ENCODE assay signal across 9 mouse cellular contexts in genomic region chr8:121532381-121532780, GRCm38 (mm10). TPM values are rescaled to one million over a fixed set of nuclear protein-coding genes. Genes with fewer than 3 reads are reported as not detected.
A peak's percentile ranks its signal among the peaks of the same experiment; 100 is the strongest.
DNase-seq lines count a peak whose midpoint lies in the region; ATAC-seq and TF ChIP-seq lines count a peak whose summit lies in the region.
"Had no signal": no experiment of that assay in that cellular context is flagged by ENCODE, and none has a peak within 500 bp of the region (broad histone marks: within the 10 kb centered on the region; RNA-seq: fewer than 3 reads in every experiment).

No protein-coding gene starts in this region.

- no peak for TF ChIP-seq POLR2A in MEL (IDR thresholded peaks at IDR 0.05; ENCODE audit: control insufficient read depth in 1 of 2, insufficient read depth in 1 of 2, low read depth in 1 of 2, low read length in 2 of 2, poor library complexity in 1 of 2)

- no peak overlapping the region for H3K9ac ChIP-seq in hindbrain, embryonic 12.5 days
- H3K9ac ChIP-seq in MEL (ENCODE audit: control insufficient read depth, low read depth, low read length, poor library complexity, severe bottlenecking): no peak overlapping the region

- WGBS in hindbrain, embryonic 10.5 days: 55% methylated on average over 5 of the region's 5 CpGs
- 57% methylated on average over 5 of the region's 5 CpGs for WGBS in hindbrain, embryonic 12.5 days

- no peaks in the 10 kb centered on the region for H3K4me1 ChIP-seq in hindbrain, embryonic 10.5 days (replicated peaks)
- no peaks in the 10 kb centered on the region for H3K4me1 ChIP-seq in hindbrain, embryonic 12.5 days
- H3K4me1 ChIP-seq in MEL (ENCODE audit: control insufficient read depth in 1 of 2, insufficient read depth in 2 of 2, low read length in 2 of 2): no peaks in the 10 kb centered on the region

- peak; percentile 50 for DNase-seq in hindbrain, embryonic 10.5 days (ENCODE audit: low spot score)
- peak; percentile 27 for DNase-seq in 3T3-L1 (ENCODE audit: low read depth, low spot score)
- no peak for DNase-seq in MEL (ENCODE audit: low read depth, low spot score)
- peak; percentile 52 for DNase-seq in kidney, postnatal 14 days
- peak; percentile 44 for DNase-seq in thymus, postnatal 14 days
- DNase-seq in urinary bladder, postnatal 36 days (ENCODE audit: low spot score in 2 of 2): no peak
- no peak for DNase-seq in frontal cortex, postnatal 25 days (ENCODE audit: low spot score in 2 of 2)

- no peak for TF ChIP-seq EP300 in MEL (IDR thresholded peaks at IDR 0.05; ENCODE audit: low read depth in 1 of 2, low read length in 2 of 2)

- peak; percentile 13 to 45 (median 35); a peak in 5 of 6 replicates for TF ChIP-seq CTCF in MEL (IDR thresholded peaks at IDR 0.05 in 2 of 3, conservative IDR thresholded peaks at IDR 0.05 in 1 of 3; ENCODE audit: control insufficient read depth in 1 of 3, insufficient read depth in 1 of 3, low read depth in 2 of 3, low read length in 3 of 3, poor library complexity in 1 of 3, severe bottlenecking in 1 of 3)

- no peak overlapping the region for H3K4me3 ChIP-seq in hindbrain, embryonic 10.5 days
- no peak overlapping the region for H3K4me3 ChIP-seq in hindbrain, embryonic 12.5 days
- H3K4me3 ChIP-seq in MEL (ENCODE audit: control insufficient read depth in 1 of 2, insufficient read depth in 1 of 2, low read depth in 2 of 2, low read length in 2 of 2): no peak overlapping the region

- no peak overlapping the region for H3K4me2 ChIP-seq in hindbrain, embryonic 12.5 days (replicated peaks)

- H3K36me3 ChIP-seq in hindbrain, embryonic 10.5 days: no peaks in the 10 kb centered on the region
- no peaks in the 10 kb centered on the region for H3K36me3 ChIP-seq in hindbrain, embryonic 12.5 days
- H3K36me3 ChIP-seq in MEL (ENCODE audit: control insufficient read depth in 1 of 2, insufficient read depth in 2 of 2, low read length in 2 of 2): no peaks in the 10 kb centered on the region

- H3K27ac ChIP-seq in hindbrain, embryonic 10.5 days: no peak overlapping the region
- H3K27ac ChIP-seq in hindbrain, embryonic 12.5 days: no peak overlapping the region
- H3K27ac ChIP-seq in MEL (ENCODE audit: control insufficient read depth, low read depth, low read length): no peak overlapping the region

- peak; percentile 6 for TF ChIP-seq RAD21 in MEL (IDR thresholded peaks at IDR 0.05; ENCODE audit: low read depth, low read length)

- no peaks in the 10 kb centered on the region for H3K9me3 ChIP-seq in hindbrain, embryonic 10.5 days
- no peaks in the 10 kb centered on the region for H3K9me3 ChIP-seq in hindbrain, embryonic 12.5 days (replicated peaks)
- no peaks in the 10 kb centered on the region for H3K9me3 ChIP-seq in MEL (replicated peaks; ENCODE audit: insufficient read depth, low read length)

- ATAC-seq in hindbrain, embryonic 12.5 days (ENCODE audit: low FRiP score): no peak

- no peaks in the 10 kb centered on the region for H3K79me2 ChIP-seq in MEL (ENCODE audit: control insufficient read depth, insufficient read depth, low read length, poor library complexity)

- peaks cover 4% of the 10 kb centered on the region; the same call in 1 of the 2 replicates for H3K27me3 ChIP-seq in hindbrain, embryonic 10.5 days (ENCODE audit: insufficient read depth, poor library complexity, severe bottlenecking)
- H3K27me3 ChIP-seq in hindbrain, embryonic 12.5 days: no peaks in the 10 kb centered on the region; the same call in 1 of the 2 replicates
- no peaks in the 10 kb centered on the region for H3K27me3 ChIP-seq in MEL (ENCODE audit: control insufficient read depth in 1 of 2, insufficient read depth in 2 of 2, low read length in 2 of 2)

TF ChIP-seq in MEL, 35 proteins besides CTCF, POLR2A, EP300 and RAD21:
- no peak for TF ChIP-seq HCFC1 (IDR thresholded peaks at IDR 0.05; ENCODE audit: low read depth, low read length)
- TF ChIP-seq GABPA (IDR thresholded peaks at IDR 0.05; ENCODE audit: low read depth, low read length): no peak
- TF ChIP-seq SMC3 (IDR thresholded peaks at IDR 0.05; ENCODE audit: low read depth, low read length): no peak
- no peak for TF ChIP-seq ZC3H11A (IDR thresholded peaks at IDR 0.05; ENCODE audit: low read depth, low read length)
- TF ChIP-seq TCF12 (IDR thresholded peaks at IDR 0.05; ENCODE audit: low read depth, low read length): no peak
- no peak for TF ChIP-seq MYC (IDR thresholded peaks at IDR 0.05; ENCODE audit: low read depth, low read length)
- no peak for TF ChIP-seq RCOR1 (IDR thresholded peaks at IDR 0.05; ENCODE audit: low read depth, low read length)
- no peak for TF ChIP-seq ZMIZ1 (IDR thresholded peaks at IDR 0.05; ENCODE audit: low read depth, low read length)
- no peak for TF ChIP-seq USF1 (IDR thresholded peaks at IDR 0.05; ENCODE audit: low read depth, low read length)
- TF ChIP-seq ETS1 (IDR thresholded peaks at IDR 0.05; ENCODE audit: low read depth, low read length): no peak
- TF ChIP-seq CHD2 (IDR thresholded peaks at IDR 0.05; ENCODE audit: low read length): no peak
- no peak for TF ChIP-seq BHLHE40 (IDR thresholded peaks at IDR 0.05; ENCODE audit: borderline replicate concordance, low read depth, low read length)
- TF ChIP-seq MAFK (IDR thresholded peaks at IDR 0.05; ENCODE audit: borderline replicate concordance, low read depth, low read length): no peak

RNA-seq across cellular contexts. Expression of gene 1700018B08Rik, which starts 11.7 kb away (rescaled TPM):
- 0.17 TPM in 1 of 2 replicates, not detected in the other for polyA plus RNA-seq in hindbrain, embryonic 10.5 days (2016; fragmentation: Nextera tagmentation; extraction: Ambion mirVana)
- polyA plus RNA-seq in hindbrain, embryonic 12.5 days (2016; fragmentation: Nextera tagmentation; extraction: Ambion mirVana): not detected in 2 replicates
- total RNA-seq in MEL (2012; rRNA removed): not detected in 2 replicates
- not detected for polyA plus RNA-seq in MEL (2012; ENCODE audit: insufficient read depth in 1 of 2, insufficient read length in 2 of 2, low read depth in 1 of 2, low replicate concordance in 2 of 2, missing spikeins in 1 of 2)
- polyA plus RNA-seq: neural tube, embryonic 14.5 days had no signal

RNA-seq across cellular contexts. Expression of gene Fbxo31, which starts 46.2 kb away (rescaled TPM):
- 16.7 and 18.8 TPM in 2 replicates for polyA plus RNA-seq in hindbrain, embryonic 10.5 days (2016; fragmentation: Nextera tagmentation; extraction: Ambion mirVana)
- polyA plus RNA-seq in hindbrain, embryonic 12.5 days (2016; fragmentation: Nextera tagmentation; extraction: Ambion mirVana): 25.3 and 27.0 TPM in 2 replicates
- 13.9 and 16.0 TPM in 2 replicates for total RNA-seq in MEL (2012; rRNA removed)
- polyA plus RNA-seq in MEL (2012; ENCODE audit: insufficient read depth in 1 of 2, insufficient read length in 2 of 2, low read depth in 1 of 2, low replicate concordance in 2 of 2, missing spikeins in 1 of 2): 10 to 100 TPM in 1 of 2 experiments, not detected in 1; 35.3 TPM

RNA-seq across cellular contexts. Expression of gene Map1lc3b, which starts 57.8 kb away (rescaled TPM):
- polyA plus RNA-seq in hindbrain, embryonic 10.5 days (2016; fragmentation: Nextera tagmentation; extraction: Ambion mirVana): 222 and 268 TPM in 2 replicates
- polyA plus RNA-seq in hindbrain, embryonic 12.5 days (2016; fragmentation: Nextera tagmentation; extraction: Ambion mirVana): 292 and 300 TPM in 2 replicates
- 56.4 and 61.0 TPM in 2 replicates for total RNA-seq in MEL (2012; rRNA removed)
- polyA plus RNA-seq in MEL (2012; ENCODE audit: insufficient read depth in 1 of 2, insufficient read length in 2 of 2, low read depth in 1 of 2, low replicate concordance in 2 of 2, missing spikeins in 1 of 2): 10 to 100 TPM in 1 of 2 experiments, not detected in 1; 68.8 TPM

Comparison
In these comparisons a context has a peak if more than half of its experiments do, and no peak if none do; other contexts are left out.
1. DNase-seq: peak in hindbrain, embryonic 10.5 days (single experiment), 3T3-L1 (single experiment), kidney, postnatal 14 days (single experiment) and thymus, postnatal 14 days (single experiment); none in MEL (single experiment), urinary bladder, postnatal 36 days (0 of 2) and frontal cortex, postnatal 25 days (0 of 2).